Mouse (Mus musculus) small intestine, adult 2 months (tissue): ENCODE results near the gene Nexn. TPM values are rescaled to one million over a fixed set of nuclear protein-coding genes. Genes with fewer than 3 reads are reported as not detected.
A peak's percentile ranks its signal among the peaks of the same experiment; 100 is the strongest.

ENCODE experiments used
- H3K27ac ChIP-seq: fragments of 200-500 bp; 2 replicates; pipeline ENCODE4 v1.5.1; 2012; ENCODE audit warnings: low read depth, low read length, control low read depth, inconsistent platforms; ENCODE audit not compliant: insufficient read depth
- H3K27me3 ChIP-seq: fragments of 200-500 bp; 2 replicates; pipeline ENCODE4 v1.6.1; 2012; ENCODE audit warnings: mild to moderate bottlenecking, moderate library complexity, low read length, inconsistent platforms; ENCODE audit not compliant: control insufficient read depth, insufficient read depth
- H3K36me3 ChIP-seq: fragments of 200-500 bp; 2 replicates; pipeline ENCODE4 v1.6.1; 2012; ENCODE audit warnings: mild to moderate bottlenecking, low read length, control low read depth, inconsistent platforms; ENCODE audit not compliant: control insufficient read depth, insufficient read depth
- H3K4me1 ChIP-seq: fragments of 200-500 bp; 2 replicates; pipeline ENCODE4 v1.6.1; 2012; ENCODE audit warnings: low read length, inconsistent platforms, mixed read lengths; ENCODE audit not compliant: control insufficient read depth, insufficient read depth, insufficient read length
- H3K4me3 ChIP-seq: fragments of 200-500 bp; 2 replicates; pipeline ENCODE4 v1.5.1; 2012; ENCODE audit warnings: low read depth, mild to moderate bottlenecking, control low read depth, inconsistent platforms, low read length, moderate library complexity
- CTCF ChIP-seq: fragments of 200-500 bp; IDR thresholded peaks from 2 replicates; pipeline ENCODE4 v1.5.1; 2012; ENCODE audit warnings: low read depth, mild to moderate bottlenecking, control low read depth, inconsistent platforms, low read length, moderate library complexity, mixed read lengths; ENCODE audit not compliant: insufficient replicate concordance, insufficient read length; ENCODE audit errors: extremely low read depth
- POLR2A ChIP-seq: fragments of 200-500 bp; IDR thresholded peaks from 2 replicates; pipeline ENCODE4 v1.6.1; 2012; ENCODE audit warnings: low read depth, mild to moderate bottlenecking, control low read depth, inconsistent platforms, low read length, moderate library complexity
- WGBS: fragments of 180-500 bp; shearing (Covaris S2); methylation state at CpG from one replicate; pipeline ENCODE4 v1.1.7; 2018; 5-methylcytosine and 5-hydroxymethylcytosine counted together
- polyA plus RNA-seq: library from polyadenylated mRNA; depleted of rRNA; stranded (reverse); fragments of >200 nt; gene quantifications from 2 replicates; pipeline ENCODE4 v1.2.3, GENCODE M21; 2012; rRNA removed

Gene Nexn
- polyA plus RNA-seq, 1 experiment = 0.05 TPM

DNA sequence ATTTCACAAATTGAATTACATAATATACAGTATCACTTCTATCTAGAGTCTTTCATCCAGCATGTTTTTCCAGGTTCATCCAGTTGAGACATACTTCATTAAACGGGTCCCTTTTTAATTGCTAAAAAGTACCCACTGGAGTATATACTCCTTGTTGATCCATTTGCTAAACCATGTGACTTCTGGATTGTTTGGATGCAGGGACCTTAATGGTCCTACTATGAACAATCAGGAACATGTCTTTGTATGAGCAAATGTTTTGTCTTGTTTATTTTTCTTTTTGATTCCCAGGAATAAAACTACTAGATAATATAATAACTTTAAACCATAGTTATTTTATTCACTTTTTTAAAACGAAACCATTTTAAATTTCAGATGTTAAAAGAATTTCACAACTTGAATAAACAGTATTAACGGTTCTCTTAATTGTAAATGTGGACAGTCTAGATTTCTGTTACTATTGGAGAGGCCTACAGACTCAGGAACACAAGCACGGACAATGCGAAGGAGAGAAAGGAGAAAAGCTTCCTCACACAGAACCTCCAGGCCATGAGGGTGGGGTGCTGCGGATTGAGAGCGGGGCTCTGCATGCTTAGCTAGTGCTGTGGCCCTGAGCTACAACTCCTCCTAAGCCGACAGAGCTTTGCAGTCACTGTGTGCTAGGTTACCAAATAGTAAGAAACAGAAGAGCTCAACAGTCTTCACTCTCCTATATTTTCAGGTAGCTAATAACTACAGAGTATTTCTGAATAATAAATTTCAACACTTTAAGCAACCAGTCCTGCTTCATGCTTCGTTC lies 75.3 kb downstream of the Nexn start:
- no peak overlapping the region for H3K27ac ChIP-seq
- H3K27me3 ChIP-seq = no peaks in the 10 kb centered on the region
- WGBS = 75% methylated on average over 9 of the region's 9 CpGs
- H3K36me3 ChIP-seq = peaks cover 2% of the 10 kb centered on the region; the same call in 1 of the 2 replicates
- H3K4me3 ChIP-seq = peak overlapping the region; percentile 34; the same call in 1 of the 2 replicates
- no peaks in the 10 kb centered on the region; the same call in 1 of the 2 replicates for H3K4me1 ChIP-seq
- TF ChIP-seq POLR2A (no peak), CTCF (no peak)

- Histone ChIP-seq H3K36me3 (peaks cover 6% of the 10 kb centered on the region; the same call in 1 of the 2 replicates), H3K4me3 (no peak overlapping the region), H3K4me1 (no peaks in the 10 kb centered on the region; the same call in 1 of the 2 replicates), H3K27me3 (no peaks in the 10 kb centered on the region), H3K27ac (peak overlapping the region; percentile 21; the same call in 1 of the 2 replicates)
- TF ChIP-seq POLR2A = no peak
- no peak for TF ChIP-seq CTCF
- WGBS = 72% methylated on average over 4 of the region's 4 CpGs
These were observed 76.8 kb downstream of the Nexn start for GRCm38 (mm10) chr3:152189306-152189705.

Other genes starting within 250 kb of the Nexn start
- 52.0 and 121 TPM in 2 replicates for gene Gipc2, start 100.1 kb downstream of the Nexn start, polyA plus RNA-seq
- 0.48 and 1.4 TPM in 2 replicates for gene Dnajb4, start 56.0 kb downstream of the Nexn start, polyA plus RNA-seq
- 9.3 and 18.4 TPM in 2 replicates for gene Fubp1, start 55.9 kb downstream of the Nexn start, polyA plus RNA-seq
- 2.9 and 6.7 TPM in 2 replicates for gene Miga1, start 74.1 kb upstream of the Nexn start, polyA plus RNA-seq
- gene Usp33, start 80.1 kb upstream of the Nexn start, polyA plus RNA-seq = 6.5 and 12.4 TPM in 2 replicates
- gene Zzz3, start 129.1 kb upstream of the Nexn start, polyA plus RNA-seq = 8.3 and 13.3 TPM in 2 replicates